Mouse (Mus musculus) ES-CJ7 (cell line): ENCODE data around the gene Cacna2d3.

Experiments used
- DNase-seq: peaks from one replicate; pipeline ENCODE4 v3.0.0; 2011; ENCODE audit warnings: low read depth, low spot score

The Cacna2d3 gene

DNA sequence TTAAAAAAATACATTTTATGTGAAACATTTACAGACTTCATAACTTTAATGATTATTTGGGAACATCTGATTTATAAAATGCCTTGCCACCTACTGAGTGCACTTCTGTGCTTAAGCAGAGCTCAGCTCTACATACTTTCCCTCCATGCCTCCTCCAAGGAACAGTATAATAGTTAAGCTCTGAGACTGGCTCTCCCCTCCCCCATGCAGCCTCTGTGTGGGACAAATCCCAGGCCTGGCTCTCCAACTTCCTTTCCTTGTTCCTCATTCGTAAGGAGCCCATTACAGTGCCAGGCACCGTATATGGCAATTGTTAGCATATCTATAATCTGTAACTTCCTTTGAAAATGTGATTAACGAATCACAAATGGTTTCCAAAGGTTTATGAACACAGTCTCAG, 644.2 kb downstream of the Cacna2d3 start:
- DNase-seq = no peak

DNA sequence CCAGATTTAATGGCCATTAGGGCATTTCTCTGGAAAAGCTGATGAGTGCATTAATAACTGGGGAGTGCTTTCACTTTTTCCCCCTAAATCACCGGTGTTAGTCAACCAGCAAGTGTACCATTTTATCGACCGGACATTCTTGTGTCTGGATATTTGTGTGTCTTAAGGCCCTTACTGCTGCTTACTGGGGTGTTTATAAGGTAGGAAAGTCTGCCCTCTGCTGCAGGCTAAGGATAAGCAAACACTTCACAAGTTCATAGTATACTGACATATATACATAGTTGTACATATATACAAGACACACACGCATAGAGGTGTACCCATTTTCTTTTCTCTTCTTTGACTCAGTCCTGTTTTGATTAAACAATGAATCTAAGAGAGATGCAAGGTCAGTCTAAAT, 647.9 kb downstream of the Cacna2d3 start:
- DNase-seq = no peak

DNA sequence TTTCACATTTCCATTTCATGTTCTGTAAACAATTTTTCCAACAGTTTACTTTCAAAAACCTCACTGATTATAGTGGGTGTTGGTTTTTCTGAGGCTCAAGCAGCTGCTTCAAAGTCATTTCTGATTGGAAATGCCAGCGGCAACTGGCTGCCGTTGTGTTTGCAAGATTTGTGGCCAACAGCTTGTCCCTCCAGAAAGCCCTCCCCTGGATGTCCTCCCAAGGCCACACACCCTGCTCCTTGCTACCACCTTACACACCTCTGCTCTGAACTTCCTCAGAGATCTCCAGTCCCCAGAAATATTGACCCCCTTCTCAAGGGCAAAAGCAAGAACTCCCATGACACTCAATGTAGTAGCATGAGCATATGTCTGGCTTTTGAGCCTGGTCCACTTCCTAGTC, 659.0 kb downstream of the Cacna2d3 start:
- DNase-seq = no peak

DNA sequence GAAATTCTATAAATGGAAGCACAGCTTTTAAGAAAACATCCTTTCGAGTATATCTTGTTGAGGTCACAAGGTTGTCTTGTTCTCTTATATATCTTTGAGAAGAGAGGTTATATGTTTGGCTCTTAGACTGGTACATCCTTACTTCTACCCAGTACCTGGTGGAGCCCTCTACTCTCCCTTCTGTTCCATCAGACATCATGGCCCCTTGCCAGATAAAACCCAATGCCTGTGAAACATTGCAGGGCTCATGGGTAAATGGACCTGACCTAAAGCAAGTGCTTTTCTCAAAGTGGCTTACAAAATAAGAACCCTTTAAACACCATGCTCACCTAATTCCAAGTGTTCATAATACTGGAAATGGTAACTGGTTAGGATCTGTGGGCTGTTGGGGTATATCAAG, 660.2 kb downstream of the Cacna2d3 start:
- no peak for DNase-seq

DNA sequence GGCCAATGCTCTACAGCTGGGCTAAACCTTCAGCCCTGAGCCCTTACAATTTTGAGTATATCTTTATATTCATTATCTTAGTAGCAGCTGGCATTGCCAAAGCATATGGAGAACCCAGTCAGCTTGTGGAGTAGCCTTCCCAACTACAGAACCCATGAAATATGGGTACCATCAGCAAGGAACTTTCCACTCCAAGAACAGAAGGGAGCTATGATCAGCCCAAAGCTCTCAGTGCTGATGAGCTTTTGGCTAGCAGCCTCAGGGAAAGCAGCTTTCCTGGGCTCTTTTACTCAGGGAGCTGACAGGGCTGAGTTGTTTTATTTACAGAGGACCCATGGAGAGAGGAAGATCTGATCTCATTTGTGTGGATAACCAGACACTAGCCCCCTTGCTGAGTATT, 661.0 kb downstream of the Cacna2d3 start:
- DNase-seq = no peak

DNA sequence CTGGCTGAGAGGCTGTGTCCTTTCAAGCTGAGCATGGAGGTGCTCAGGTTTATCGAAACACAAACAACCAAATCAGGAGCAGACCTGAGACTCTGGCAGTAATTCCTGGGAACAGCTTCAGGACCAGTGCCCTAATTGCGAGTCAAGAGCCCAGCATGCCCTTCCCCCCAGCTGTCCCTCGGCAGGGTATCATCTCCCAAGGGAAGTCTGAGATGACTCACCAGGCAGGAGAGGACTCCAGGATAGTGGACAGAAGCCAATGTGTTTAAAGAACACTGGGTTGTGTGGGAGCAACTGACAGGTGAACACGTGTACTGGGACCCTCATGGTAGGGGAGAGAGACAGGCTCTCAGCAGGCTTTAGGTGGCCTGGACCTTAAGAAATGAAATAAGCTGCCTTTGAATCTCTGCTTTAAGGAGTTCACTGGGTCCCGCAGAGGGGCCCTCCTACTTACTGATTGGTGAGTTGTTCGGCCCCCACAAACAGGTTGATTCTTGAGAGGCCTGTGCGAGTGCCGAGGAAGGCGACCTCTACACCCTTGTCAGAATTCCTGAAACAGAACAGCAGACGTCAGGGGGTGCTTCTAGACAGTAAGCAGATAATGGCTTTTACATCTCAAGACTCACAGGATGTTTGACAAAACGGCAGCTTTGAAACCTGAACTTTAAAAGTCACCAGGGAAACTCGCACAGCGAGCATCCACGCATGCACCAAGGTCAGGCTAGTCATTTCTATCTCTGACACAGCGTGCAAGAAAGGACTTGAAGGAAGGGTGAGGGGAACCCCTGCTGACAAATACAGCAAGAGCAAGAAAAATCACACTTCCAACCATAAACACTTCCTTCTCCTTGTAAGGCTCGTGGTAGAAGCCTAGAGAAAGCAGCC, 669.5 kb downstream of the Cacna2d3 start:
- peak; percentile 8 for DNase-seq

DNA sequence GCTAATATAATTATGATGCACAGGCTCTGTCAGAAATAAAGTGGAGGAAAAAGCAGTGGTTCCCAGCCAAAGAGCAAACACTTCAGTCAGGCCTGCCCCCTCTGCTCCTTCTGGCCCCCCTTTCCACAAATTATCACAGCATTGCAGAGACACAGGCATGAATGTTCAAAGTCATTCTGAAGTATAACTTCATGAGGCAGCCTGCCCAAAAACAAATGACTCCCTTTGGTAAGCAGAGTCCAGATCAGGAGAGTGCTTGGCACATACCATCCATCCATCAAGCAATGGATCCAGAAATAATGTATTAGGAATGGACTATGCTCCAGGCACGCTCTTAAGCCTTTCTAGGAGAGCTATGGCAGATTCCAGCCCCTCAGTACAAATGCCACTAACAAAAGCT, 679.3 kb downstream of the Cacna2d3 start:
- DNase-seq = no peak

DNA sequence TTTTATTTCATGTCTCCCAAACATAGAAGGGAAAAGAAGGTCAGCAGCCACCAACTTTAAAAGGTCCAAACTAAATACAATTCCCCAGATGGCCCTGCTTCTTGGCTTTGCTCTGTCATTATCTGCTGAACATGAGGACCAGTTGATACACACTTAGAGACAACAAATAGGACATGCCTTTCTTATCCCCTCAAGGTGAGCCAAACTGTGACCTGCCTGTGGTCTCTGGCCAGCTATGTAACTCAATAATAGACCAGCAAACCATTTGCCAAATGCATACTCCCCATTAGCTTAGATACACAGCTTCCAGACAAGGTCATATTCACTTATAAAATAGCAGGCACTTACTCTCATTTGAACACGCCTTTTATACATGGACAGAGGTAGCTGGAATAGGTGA, 680.2 kb downstream of the Cacna2d3 start:
- no peak for DNase-seq

DNA sequence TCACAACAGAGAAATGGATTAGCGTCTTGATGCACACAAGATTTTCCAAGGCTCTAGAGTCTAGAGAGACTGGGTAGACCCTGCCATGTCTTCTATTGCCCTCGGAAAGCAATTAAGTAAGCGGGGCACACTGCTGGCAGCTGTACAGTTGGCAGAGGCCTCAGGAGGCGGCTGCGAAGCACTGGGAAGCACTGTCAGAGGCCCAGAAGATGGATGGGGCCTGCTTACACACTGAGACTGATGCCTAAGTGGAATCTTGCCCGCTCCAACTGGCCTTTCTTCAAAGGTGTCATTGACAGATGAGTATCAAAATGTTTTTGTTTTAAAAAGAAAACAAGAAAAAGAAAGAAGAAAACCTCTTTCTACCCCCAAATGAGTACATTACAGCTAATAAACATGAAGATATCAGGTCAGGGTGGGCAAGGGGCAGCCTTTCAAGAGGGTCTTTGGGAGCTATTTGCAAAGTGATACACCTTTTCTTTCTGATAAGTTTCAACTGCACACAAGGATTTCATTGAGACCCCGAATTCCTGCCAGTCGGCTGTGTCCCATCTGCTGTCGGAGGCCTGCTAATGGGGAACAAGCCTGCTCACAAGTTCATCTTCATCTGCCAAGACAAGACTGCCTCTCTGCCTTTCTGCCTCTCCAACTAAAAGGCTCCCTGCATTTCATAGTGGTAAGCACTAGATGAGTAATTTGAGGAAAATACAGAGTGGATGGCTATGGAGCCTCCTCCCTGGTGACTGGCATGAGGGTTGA, 680.9 kb downstream of the Cacna2d3 start:
- DNase-seq = no peak

DNA sequence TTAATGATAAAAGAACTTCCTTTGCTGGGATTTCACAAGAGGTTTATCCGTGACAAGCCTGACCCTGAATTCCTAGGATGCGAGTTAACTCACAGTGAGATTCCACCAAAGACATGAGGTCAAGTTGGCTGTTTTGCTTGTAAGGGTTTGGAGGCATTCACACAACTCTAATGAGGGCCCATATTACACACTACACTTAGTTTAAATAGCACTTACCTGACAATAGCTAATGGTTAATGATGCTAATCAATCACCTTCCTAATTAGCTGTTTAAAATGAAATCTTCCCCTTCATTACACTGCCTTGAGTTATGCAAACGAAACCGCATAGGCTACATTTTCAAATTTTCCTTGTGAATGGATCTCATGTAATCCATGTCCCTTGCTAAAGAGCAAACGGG, 683.4 kb downstream of the Cacna2d3 start:
- DNase-seq = no peak

DNA sequence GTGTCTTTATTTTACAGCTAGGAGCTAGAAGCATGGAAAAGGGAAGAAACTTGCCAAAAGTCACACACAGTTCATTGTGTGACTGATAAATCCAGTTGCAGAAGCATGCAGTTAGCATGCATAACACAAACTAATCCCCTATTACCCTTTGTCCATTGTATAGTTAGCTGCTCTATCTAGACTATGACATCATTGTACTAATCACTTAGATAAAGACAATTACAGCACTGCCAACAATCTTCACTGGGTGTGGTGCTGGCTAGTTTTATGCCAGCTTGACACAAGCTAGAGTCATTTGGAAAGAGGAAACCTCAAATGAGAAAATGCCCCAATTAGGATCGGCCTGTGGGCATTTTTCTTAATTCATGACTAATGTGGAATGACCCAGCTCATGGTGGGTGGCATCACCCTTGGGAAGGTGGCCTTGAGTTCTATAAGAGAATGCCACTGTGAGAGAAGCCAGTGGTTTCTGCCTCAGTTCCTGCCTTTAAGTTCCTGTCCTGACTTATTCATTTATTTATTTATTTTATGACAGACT, 689.7 kb downstream of the Cacna2d3 start:
- DNase-seq = no peak

DNA sequence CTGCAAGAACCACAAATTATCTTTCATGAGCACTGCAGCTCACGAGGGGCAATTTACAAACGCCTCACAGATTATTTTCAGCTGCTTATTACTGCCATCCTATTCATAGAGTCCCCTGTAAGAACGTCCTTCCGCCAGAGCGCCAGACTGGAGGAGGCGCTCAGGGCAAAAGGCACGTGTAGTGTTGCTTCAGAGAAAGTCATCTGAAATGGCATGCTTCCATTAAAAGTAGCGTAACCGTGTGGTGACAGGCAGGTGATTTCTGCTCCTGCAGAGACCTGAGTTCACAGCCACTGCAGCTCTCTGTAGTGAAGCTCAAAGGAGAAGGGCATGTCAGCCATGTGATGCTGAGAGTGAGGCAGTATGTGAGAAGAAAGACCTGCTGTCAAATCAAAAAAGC, 691.1 kb downstream of the Cacna2d3 start:
- DNase-seq = no peak

DNA sequence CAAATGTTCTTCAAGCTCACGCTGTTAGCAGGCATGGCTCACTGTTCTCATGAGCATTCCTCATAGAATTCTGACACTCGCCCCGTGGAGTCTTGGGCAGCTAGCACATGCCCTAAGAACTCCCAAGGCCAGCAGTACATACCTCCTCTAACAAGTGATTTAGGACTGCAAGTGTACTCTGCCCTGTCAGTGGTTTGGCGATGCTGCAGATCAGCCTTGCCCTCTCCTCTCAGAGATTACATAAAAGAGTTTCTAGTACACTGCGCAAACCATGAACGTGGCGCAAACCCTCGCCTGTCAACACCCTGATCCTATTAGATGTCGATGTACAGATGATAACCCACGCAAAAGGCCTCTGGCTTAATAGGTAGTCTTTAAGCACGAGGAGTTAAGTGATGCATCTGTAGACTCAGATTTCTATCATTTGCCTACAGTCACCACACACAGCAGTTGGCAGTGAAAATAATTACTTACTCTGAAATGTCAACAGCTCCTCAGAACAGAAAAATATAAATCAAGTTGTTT, 691.7 kb downstream of the Cacna2d3 start:
- DNase-seq = no peak

DNA sequence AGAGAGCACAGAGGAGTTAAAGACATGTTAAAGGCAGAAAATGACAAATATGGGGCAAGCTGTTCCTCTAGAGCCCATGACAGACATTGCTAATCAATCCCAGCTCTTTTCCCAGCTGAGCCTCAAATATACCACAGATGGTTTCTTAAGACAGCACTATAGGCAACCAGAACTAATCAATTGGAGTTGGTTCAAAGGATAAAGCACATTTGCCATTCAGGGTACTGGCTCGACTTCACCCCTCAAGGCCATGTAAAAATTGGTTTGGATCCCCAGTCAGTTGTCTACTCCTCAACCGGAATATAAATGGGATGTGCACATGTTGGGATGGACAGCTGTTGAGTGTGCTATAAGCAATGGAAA, 692.6 kb downstream of the Cacna2d3 start:
- no peak for DNase-seq

DNA sequence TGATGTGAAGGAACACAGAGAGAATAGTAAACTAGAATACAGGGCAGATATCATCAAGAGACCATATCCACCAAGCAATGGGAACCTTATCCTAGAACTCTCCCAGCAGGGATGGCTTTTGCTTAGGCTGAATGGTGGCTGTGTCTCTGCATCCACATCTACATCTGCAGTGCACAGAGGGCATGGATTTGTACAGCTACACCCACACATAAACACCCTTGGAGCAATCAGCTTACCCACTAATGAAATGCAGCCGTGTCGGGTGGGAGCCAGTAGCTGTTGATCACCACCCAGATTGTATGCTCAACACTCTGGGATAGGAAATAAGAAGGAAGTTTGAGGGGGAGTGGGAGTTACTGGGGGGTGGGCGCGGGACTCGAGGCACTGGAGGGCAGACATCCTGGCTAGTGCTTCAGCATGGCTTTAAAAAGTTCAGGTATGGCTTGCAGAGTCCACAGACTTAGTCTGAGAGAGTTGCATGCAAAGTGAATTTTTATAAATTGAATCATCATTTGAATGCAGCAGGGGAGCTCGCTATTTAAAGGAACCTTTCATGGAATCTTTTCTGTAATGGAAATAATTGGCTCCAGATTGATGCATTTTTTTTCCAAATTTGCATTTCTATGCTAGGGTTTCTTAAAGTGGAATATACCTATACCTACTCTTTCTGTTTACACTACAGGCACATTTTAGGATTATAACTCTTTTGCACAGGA, 693.1 kb downstream of the Cacna2d3 start:
- DNase-seq = no peak

DNA sequence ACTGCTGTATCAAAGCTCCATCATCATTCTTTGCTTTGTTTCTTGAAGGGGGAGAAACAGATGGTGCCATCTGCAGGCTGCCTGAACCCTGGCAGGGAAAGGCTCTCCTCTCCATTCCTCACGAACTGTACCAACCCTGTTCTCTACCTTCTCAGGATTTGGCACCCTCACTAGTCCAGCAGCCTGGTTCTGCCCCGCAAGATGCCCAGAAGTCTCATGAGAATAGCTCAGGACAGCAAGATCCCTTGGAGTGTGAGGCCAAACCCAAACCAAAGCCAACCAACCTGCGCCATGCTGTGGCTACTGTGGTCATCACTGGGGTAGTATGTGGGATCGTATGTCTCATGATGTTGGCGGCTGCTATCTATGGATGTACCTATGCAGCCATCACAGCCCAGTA, 694.4 kb downstream of the Cacna2d3 start:
- no peak for DNase-seq

DNA sequence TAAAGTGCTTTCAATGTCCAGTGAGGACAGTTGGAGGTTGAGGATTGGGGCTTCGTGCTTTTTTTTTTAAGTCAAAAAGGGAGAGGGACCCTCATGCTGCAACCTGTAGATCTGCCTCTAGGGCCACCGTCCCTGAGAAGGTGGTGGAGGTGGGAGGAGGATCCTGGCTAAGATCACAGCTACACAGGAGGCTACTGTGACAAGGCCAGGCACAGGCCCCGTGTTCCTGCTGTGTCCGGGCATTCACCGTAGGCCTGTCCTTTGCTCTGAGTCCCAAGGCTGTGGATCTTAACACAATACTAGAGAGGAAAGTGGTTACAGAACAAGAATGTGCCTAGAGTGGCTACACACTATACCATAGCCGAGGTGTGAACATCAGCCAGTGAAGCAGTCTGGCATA, 696.3 kb downstream of the Cacna2d3 start:
- no peak for DNase-seq

DNA sequence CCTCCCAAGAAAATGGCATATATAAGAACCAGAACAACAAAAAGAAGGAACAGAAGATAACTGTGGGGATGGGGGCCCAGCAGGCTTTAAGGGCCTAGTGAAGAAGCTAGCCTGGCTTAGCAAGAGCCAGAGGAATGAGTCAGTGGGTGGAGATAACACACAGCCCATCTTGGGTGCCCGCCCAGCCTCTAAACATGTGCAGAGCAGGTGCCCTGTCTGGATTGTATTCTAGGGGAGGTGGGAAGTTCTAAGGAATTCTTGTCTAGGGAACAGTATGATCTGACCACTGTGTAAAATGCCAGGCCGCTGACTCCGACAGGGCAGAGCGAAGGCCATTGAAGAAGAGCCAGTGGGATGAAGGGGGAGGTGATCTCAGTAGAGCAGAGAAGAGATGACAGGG, 698.4 kb downstream of the Cacna2d3 start:
- DNase-seq = no peak

DNA sequence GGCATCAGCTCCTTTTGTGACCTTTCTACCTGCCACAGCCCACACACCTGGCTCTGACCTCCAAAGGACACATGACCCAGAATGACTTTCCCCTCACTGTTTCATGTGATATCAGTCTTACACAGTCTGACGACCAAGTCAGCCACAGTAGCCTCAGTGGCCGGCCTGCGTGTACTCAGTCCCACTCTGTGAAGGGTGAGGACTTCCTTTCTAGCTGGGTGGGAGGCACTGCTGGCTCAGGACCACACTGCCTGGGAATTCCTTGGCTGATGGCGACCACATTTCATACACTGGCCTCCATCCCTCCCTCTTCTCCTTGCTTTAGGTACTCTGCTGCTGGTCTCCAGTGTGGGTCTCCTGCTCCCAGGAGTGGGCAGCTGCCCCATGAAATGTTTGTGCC, 700.4 kb downstream of the Cacna2d3 start:
- no peak for DNase-seq

DNA sequence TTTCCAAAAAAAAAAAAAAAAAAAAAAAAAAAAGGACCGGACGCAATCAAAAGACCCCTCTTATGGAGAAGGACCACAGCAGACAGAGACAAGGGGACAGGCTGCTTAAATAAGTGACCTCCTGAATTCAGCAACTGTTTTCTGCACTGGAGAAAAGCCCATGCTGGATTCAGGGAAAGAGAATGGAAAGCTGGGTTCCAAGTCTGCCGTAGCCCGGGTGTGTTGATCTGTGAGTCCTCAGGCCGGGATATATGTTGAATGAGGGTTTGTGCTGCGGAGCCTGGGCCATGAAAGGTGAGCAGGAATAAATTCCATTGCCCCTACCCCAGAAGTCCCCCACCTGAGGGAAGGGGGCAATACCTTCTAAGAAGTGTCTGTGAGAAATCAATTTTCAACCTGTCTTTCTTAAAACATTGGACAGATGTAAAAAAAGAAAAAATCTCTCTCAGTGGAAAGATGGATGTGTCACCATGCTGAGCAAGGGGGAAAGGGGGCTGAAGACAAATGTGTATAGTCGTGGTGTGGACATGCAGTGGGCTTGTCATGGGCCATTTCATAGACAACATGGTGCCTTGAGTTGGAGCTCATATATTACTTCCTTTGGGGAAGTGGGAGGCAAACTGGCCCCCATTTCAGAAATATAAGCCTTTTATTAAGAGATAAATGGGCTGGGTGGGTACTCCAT, 703.2 kb downstream of the Cacna2d3 start:
- DNase-seq = no peak

DNA sequence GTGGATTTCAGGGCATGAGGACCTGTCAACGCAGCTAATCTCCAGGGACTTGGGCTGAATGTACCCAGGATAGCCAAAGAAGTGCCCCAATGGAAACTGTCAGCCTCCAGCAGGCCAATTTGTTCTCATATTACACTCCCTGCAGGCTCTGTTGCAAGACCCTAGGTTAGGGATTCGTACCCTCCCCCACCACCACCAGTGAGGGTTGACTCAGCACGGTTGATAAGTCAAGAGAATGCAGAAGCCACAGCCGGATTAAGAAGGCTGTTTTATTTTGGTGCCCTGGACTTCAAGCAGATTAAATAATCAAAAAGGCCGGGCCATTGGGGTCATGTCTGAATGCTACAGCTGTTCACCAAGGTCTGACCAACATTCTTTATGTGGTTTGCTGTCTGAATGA, 703.8 kb downstream of the Cacna2d3 start, which contains the start of gene Lrtm1:
TSS of gene Lrtm1 (plus strand) at position 326 of the 400 bp plus-strand sequence.
- peak; percentile 2 for DNase-seq
